Mouse (Mus musculus) small intestine, adult 2 months (tissue): ENCODE data around the gene Pak4. TPM values are rescaled to one million over a fixed set of nuclear protein-coding genes. Genes with fewer than 3 reads are reported as not detected.

Experiments
- H3K27ac ChIP-seq: fragments of 200-500 bp; 2 replicates; pipeline ENCODE4 v1.5.1; 2012; ENCODE audit warnings: low read depth, low read length, control low read depth, inconsistent platforms; ENCODE audit not compliant: insufficient read depth
- H3K27me3 ChIP-seq: fragments of 200-500 bp; 2 replicates; pipeline ENCODE4 v1.6.1; 2012; ENCODE audit warnings: mild to moderate bottlenecking, moderate library complexity, low read length, inconsistent platforms; ENCODE audit not compliant: control insufficient read depth, insufficient read depth
- H3K36me3 ChIP-seq: fragments of 200-500 bp; 2 replicates; pipeline ENCODE4 v1.6.1; 2012; ENCODE audit warnings: mild to moderate bottlenecking, low read length, control low read depth, inconsistent platforms; ENCODE audit not compliant: control insufficient read depth, insufficient read depth
- H3K4me1 ChIP-seq: fragments of 200-500 bp; 2 replicates; pipeline ENCODE4 v1.6.1; 2012; ENCODE audit warnings: low read length, inconsistent platforms, mixed read lengths; ENCODE audit not compliant: control insufficient read depth, insufficient read depth, insufficient read length
- H3K4me3 ChIP-seq: fragments of 200-500 bp; 2 replicates; pipeline ENCODE4 v1.5.1; 2012; ENCODE audit warnings: low read depth, mild to moderate bottlenecking, control low read depth, inconsistent platforms, low read length, moderate library complexity
- CTCF ChIP-seq: fragments of 200-500 bp; IDR thresholded peaks from 2 replicates; pipeline ENCODE4 v1.5.1; 2012; ENCODE audit warnings: low read depth, mild to moderate bottlenecking, control low read depth, inconsistent platforms, low read length, moderate library complexity, mixed read lengths; ENCODE audit not compliant: insufficient replicate concordance, insufficient read length; ENCODE audit errors: extremely low read depth
- POLR2A ChIP-seq: fragments of 200-500 bp; IDR thresholded peaks from 2 replicates; pipeline ENCODE4 v1.6.1; 2012; ENCODE audit warnings: low read depth, mild to moderate bottlenecking, control low read depth, inconsistent platforms, low read length, moderate library complexity
- WGBS: fragments of 180-500 bp; shearing (Covaris S2); methylation state at CpG from one replicate; pipeline ENCODE4 v1.1.7; 2018; 5-methylcytosine and 5-hydroxymethylcytosine counted together
- polyA plus RNA-seq: library from polyadenylated mRNA; depleted of rRNA; stranded (reverse); fragments of >200 nt; gene quantifications from 2 replicates; pipeline ENCODE4 v1.2.3, GENCODE M21; 2012

The Pak4 gene
- polyA plus RNA-seq, 1 experiment = 112 TPM

- Histone ChIP-seq H3K36me3 (peaks cover 75% of the 10 kb centered on the region), H3K4me1 (no peaks in the 10 kb centered on the region), H3K27me3 (no peaks in the 10 kb centered on the region), H3K27ac (no peak overlapping the region), H3K4me3 (no peak overlapping the region)
- no peak for TF ChIP-seq CTCF
- no peak for TF ChIP-seq POLR2A
- 93% methylated on average over 11 of the region's 11 CpGs for whole genome bisulfite sequencing
Observed at GRCm38 (mm10) chr7:28561967-28562366, 36.0 kb downstream of the Pak4 start.

GRCm38 (mm10) chr7:28560856-28561255 is 37.1 kb downstream of the Pak4 start:
- H3K4me3 ChIP-seq = no peak overlapping the region
- peaks cover 3% of the 10 kb centered on the region for H3K4me1 ChIP-seq
- 89% methylated on average over 10 of the region's 10 CpGs for WGBS
- no peak overlapping the region for H3K27ac ChIP-seq
- peaks cover 64% of the 10 kb centered on the region for H3K36me3 ChIP-seq
- TF ChIP-seq POLR2A (no peak), CTCF (no peak)
- no peaks in the 10 kb centered on the region for H3K27me3 ChIP-seq

GRCm38 (mm10) chr7:28558486-28558885 is 39.5 kb downstream of the Pak4 start:
- Histone ChIP-seq H3K4me3 (no peak overlapping the region), H3K4me1 (peaks cover 3% of the 10 kb centered on the region), H3K27me3 (no peaks in the 10 kb centered on the region), H3K27ac (no peak overlapping the region), H3K36me3 (peaks cover 45% of the 10 kb centered on the region)
- TF ChIP-seq POLR2A (no peak), CTCF (no peak)
- 40% methylated on average over 4 of the region's 4 CpGs for WGBS

GRCm38 (mm10) chr7:28557708-28558107 is 40.3 kb downstream of the Pak4 start:
- WGBS = 78% methylated on average over 6 of the region's 6 CpGs
- peaks cover 37% of the 10 kb centered on the region for H3K36me3 ChIP-seq
- no peak overlapping the region for H3K4me3 ChIP-seq
- H3K4me1 ChIP-seq = peaks cover 3% of the 10 kb centered on the region
- H3K27me3 ChIP-seq = no peaks in the 10 kb centered on the region
- no peak overlapping the region for H3K27ac ChIP-seq
- TF ChIP-seq CTCF (no peak), POLR2A (no peak)

- TF ChIP-seq POLR2A (no peak), CTCF (no peak)
- 68% methylated on average over 5 of the region's 5 CpGs for WGBS
- peaks cover 3% of the 10 kb centered on the region for H3K4me1 ChIP-seq
- H3K36me3 ChIP-seq = peaks cover 31% of the 10 kb centered on the region
- H3K27ac ChIP-seq = no peak overlapping the region
- H3K27me3 ChIP-seq = no peaks in the 10 kb centered on the region
- H3K4me3 ChIP-seq = no peak overlapping the region
Observed at GRCm38 (mm10) chr7:28557069-28557468, 40.9 kb downstream of the Pak4 start.

- TF ChIP-seq CTCF (no peak), POLR2A (no peak)
- peaks cover 3% of the 10 kb centered on the region for H3K4me1 ChIP-seq
- H3K27me3 ChIP-seq = no peaks in the 10 kb centered on the region
- WGBS = 12% methylated on average over 5 of the region's 5 CpGs
- no peak overlapping the region for H3K27ac ChIP-seq
- H3K4me3 ChIP-seq = no peak overlapping the region
- H3K36me3 ChIP-seq = peaks cover 25% of the 10 kb centered on the region
Observed at GRCm38 (mm10) chr7:28555939-28556535, 41.9 kb downstream of the Pak4 start.

- H3K4me1 ChIP-seq = peaks cover 3% of the 10 kb centered on the region
- TF ChIP-seq POLR2A (no peak), CTCF (no peak)
- no peak overlapping the region for H3K4me3 ChIP-seq
- peaks cover 3% of the 10 kb centered on the region; the same call in 1 of the 2 replicates for H3K36me3 ChIP-seq
- H3K27me3 ChIP-seq = no peaks in the 10 kb centered on the region
- 80% methylated on average over 6 of the region's 6 CpGs for WGBS
- H3K27ac ChIP-seq = no peak overlapping the region
Observed at GRCm38 (mm10) chr7:28553076-28553475, 44.9 kb downstream of the Pak4 start.
